Mouse (Mus musculus): ENCODE measurements around the gene Lrrn4.

The Lrrn4 gene

GRCm38 (mm10) chr2:132880844-132881645 lies at the start of gene Lrrn4:
TSS of gene Lrrn4 (minus strand) at chr2:132880891.
- DNase-seq (ENCODE audit: low read depth in 1 of 2, low spot score in 2 of 2): no peak

- DNase-seq (ENCODE audit: low read depth in 1 of 2, low spot score in 2 of 2): no peak
Observed at GRCm38 (mm10) chr2:132928999-132929398, 48.3 kb upstream of the Lrrn4 start.

GRCm38 (mm10) chr2:132927871-132928270 lies 47.2 kb upstream of the Lrrn4 start:
- DNase-seq (ENCODE audit: low read depth in 1 of 2, low spot score in 2 of 2): no peak

GRCm38 (mm10) chr2:132927298-132927697 lies 46.6 kb upstream of the Lrrn4 start:
- no peak for DNase-seq (ENCODE audit: low read depth in 1 of 2, low spot score in 2 of 2)

GRCm38 (mm10) chr2:132923290-132924085 lies 42.8 kb upstream of the Lrrn4 start:
- DNase-seq (ENCODE audit: low read depth in 1 of 2, low spot score in 2 of 2): no peak

GRCm38 (mm10) chr2:132922076-132922873 lies 41.6 kb upstream of the Lrrn4 start:
- no peak for DNase-seq (ENCODE audit: low read depth in 1 of 2, low spot score in 2 of 2)

GRCm38 (mm10) chr2:132914785-132915184 lies 34.1 kb upstream of the Lrrn4 start:
- DNase-seq (ENCODE audit: low read depth in 1 of 2, low spot score in 2 of 2): no peak

GRCm38 (mm10) chr2:132906763-132907162 lies 26.1 kb upstream of the Lrrn4 start:
- DNase-seq (ENCODE audit: low read depth in 1 of 2, low spot score in 2 of 2): no peak

GRCm38 (mm10) chr2:132904961-132905360 lies 24.3 kb upstream of the Lrrn4 start:
- DNase-seq (ENCODE audit: low read depth in 1 of 2, low spot score in 2 of 2): no peak

GRCm38 (mm10) chr2:132903498-132903897 lies 22.8 kb upstream of the Lrrn4 start:
- no peak for DNase-seq (ENCODE audit: low read depth in 1 of 2, low spot score in 2 of 2)

- DNase-seq (ENCODE audit: low read depth in 1 of 2, low spot score in 2 of 2): no peak
Observed at GRCm38 (mm10) chr2:132902056-132902455, 21.4 kb upstream of the Lrrn4 start.

- DNase-seq (ENCODE audit: low read depth in 1 of 2, low spot score in 2 of 2): no peak
Observed at GRCm38 (mm10) chr2:132901636-132902035, 20.9 kb upstream of the Lrrn4 start.

- DNase-seq (ENCODE audit: low read depth in 1 of 2, low spot score in 2 of 2): no peak
Observed at GRCm38 (mm10) chr2:132900596-132900995, 19.9 kb upstream of the Lrrn4 start.

GRCm38 (mm10) chr2:132898211-132898610 lies 17.5 kb upstream of the Lrrn4 start:
- no peak for DNase-seq (ENCODE audit: low read depth in 1 of 2, low spot score in 2 of 2)

GRCm38 (mm10) chr2:132893826-132894225 lies 13.1 kb upstream of the Lrrn4 start:
- no peak for DNase-seq (ENCODE audit: low read depth in 1 of 2, low spot score in 2 of 2)

- no peak for DNase-seq (ENCODE audit: low read depth in 1 of 2, low spot score in 2 of 2)
Observed at GRCm38 (mm10) chr2:132885312-132885711, 4.6 kb upstream of the Lrrn4 start.

- no peak for DNase-seq (ENCODE audit: low read depth in 1 of 2, low spot score in 2 of 2)
Observed at GRCm38 (mm10) chr2:132884303-132884967, 3.7 kb upstream of the Lrrn4 start.

GRCm38 (mm10) chr2:132879261-132880044 lies 1.2 kb downstream of the Lrrn4 start:
- no peak for DNase-seq (ENCODE audit: low read depth in 1 of 2, low spot score in 2 of 2)

GRCm38 (mm10) chr2:132876991-132877390 lies 3.7 kb downstream of the Lrrn4 start:
- no peak for DNase-seq (ENCODE audit: low read depth in 1 of 2, low spot score in 2 of 2)

- no peak for DNase-seq (ENCODE audit: low read depth in 1 of 2, low spot score in 2 of 2)
Observed at GRCm38 (mm10) chr2:132873657-132874326, 6.9 kb downstream of the Lrrn4 start.
